Mouse (Mus musculus) heart, postnatal 0 days (tissue): ENCODE measurements around the gene Gpr37l1. TPM values are rescaled to one million over a fixed set of nuclear protein-coding genes. Genes with fewer than 3 reads are reported as not detected.
A peak's percentile ranks its signal among the peaks of the same experiment; 100 is the strongest.

Experiments used
- ATAC-seq: fragments of 200-750 bp; cut with Nextera tagmentation; 2 replicates; pipeline ENCODE4 v1.8.0; 2017; ENCODE audit warnings: low read depth, moderate number of reproducible peaks, moderate library complexity; ENCODE audit not compliant: insufficient read depth
- DNase-seq: peaks from one replicate; pipeline ENCODE4 v3.0.0-alpha.2; 2016; ENCODE audit warnings: low spot score
- H3K27ac ChIP-seq: fragments of 300-500 bp; sonication (generic); 2 replicates; pipeline ENCODE4 v1.5.1; 2014; ENCODE audit warnings: low read depth, mild to moderate bottlenecking
- H3K27me3 ChIP-seq: fragments of 300-500 bp; sonication (generic); 2 replicates; pipeline ENCODE4 v1.6.1; 2014; ENCODE audit warnings: low read length, mixed read lengths; ENCODE audit not compliant: control insufficient read depth, insufficient read depth
- H3K36me3 ChIP-seq: fragments of 300-500 bp; sonication (generic); replicated peaks from 2 replicates; pipeline ENCODE4 v1.6.1; 2014; ENCODE audit warnings: low read length, mixed read lengths; ENCODE audit not compliant: control insufficient read depth, insufficient read depth
- H3K4me1 ChIP-seq: fragments of 300-500 bp; sonication (generic); 2 replicates; pipeline ENCODE4 v1.6.1; 2014; ENCODE audit warnings: antibody characterized with exemption; ENCODE audit not compliant: control insufficient read depth, insufficient read depth
- H3K4me2 ChIP-seq: fragments of 300-500 bp; sonication (generic); 2 replicates; pipeline ENCODE4 v1.6.1; 2014; ENCODE audit warnings: low read depth, mild to moderate bottlenecking, low read length, moderate library complexity
- H3K4me3 ChIP-seq: fragments of 300-500 bp; sonication (generic); 2 replicates; pipeline ENCODE4 v1.5.1; 2014; ENCODE audit warnings: low read depth, low read length
- H3K9ac ChIP-seq: fragments of 300-500 bp; sonication (generic); replicated peaks from 2 replicates; pipeline ENCODE4 v1.6.1; 2014; ENCODE audit warnings: low read depth, low read length, mixed read lengths
- H3K9me3 ChIP-seq: fragments of 300-500 bp; sonication (generic); replicated peaks from 2 replicates; pipeline ENCODE4 v1.6.1; 2016; ENCODE audit warnings: low read length; ENCODE audit not compliant: control insufficient read depth
- CTCF ChIP-seq: IDR thresholded peaks from 2 replicates; pipeline ENCODE4 v1.5.1; 2016; ENCODE audit warnings: antibody characterized with exemption, control low read depth, low read depth
- EP300 ChIP-seq: IDR thresholded peaks from 2 replicates; pipeline ENCODE4 v1.6.1; 2016; ENCODE audit warnings: antibody characterized with exemption, low read depth
- WGBS: fragments of 180-500 bp; shearing (Covaris S2); extraction: QIAGEN DNeasy Blood & Tissue Kit; methylation state at CpG from one replicate; pipeline ENCODE4 v1.1.7; 2014; 5-methylcytosine and 5-hydroxymethylcytosine counted together
- polyA plus RNA-seq: library from polyadenylated mRNA; unstranded; fragments of >200 nt; fragmentation: Nextera tagmentation; extraction: Ambion mirVana; gene quantifications from 2 replicates; pipeline ENCODE4 v1.2.1, GENCODE M21; 2015
- total RNA-seq: library from RNA; depleted of rRNA; stranded (reverse); fragments of >200 nt; gene quantifications from 2 replicates; pipeline ENCODE4 v1.2.3, GENCODE M21; 2014; ENCODE audit warnings: low replicate concordance

Gpr37l1 gene
- total and polyA plus RNA-seq, 2 experiments from 2014 or later: not detected

- WGBS: 44% methylated on average over 6 of the region's 6 CpGs
- H3K9me3 ChIP-seq: no peaks in the 10 kb centered on the region
- no peak overlapping the region for H3K9ac ChIP-seq
- H3K4me1 ChIP-seq: peaks cover 16% of the 10 kb centered on the region; the same call in 1 of the 2 replicates
- no peak overlapping the region for H3K4me3 ChIP-seq
- peaks cover 16% of the 10 kb centered on the region for H3K36me3 ChIP-seq
- peaks cover 56% of the 10 kb centered on the region for H3K27me3 ChIP-seq
- H3K4me2 ChIP-seq: no peak overlapping the region
- TF ChIP-seq EP300 (peak; percentile 100), CTCF (peak; percentile 9; the same call in 1 of the 2 replicates)
- H3K27ac ChIP-seq: no peak overlapping the region
- peak; percentile 96 for ATAC-seq
- DNase-seq: peak; percentile 81
Observed at GRCm38 (mm10) chr1:135156300-135156699, 11.2 kb downstream of the Gpr37l1 start.

- H3K27me3 ChIP-seq: peaks cover 44% of the 10 kb centered on the region
- no peak overlapping the region for H3K9ac ChIP-seq
- 6% methylated on average over 14 of the region's 14 CpGs for WGBS
- ATAC-seq (peak; percentile 42; the same call in 1 of the 2 replicates), DNase-seq (peak; percentile 95)
- 0 out of 2 replicates have a peak overlapping the region, but pooled peaks have one; percentile 40 for H3K27ac ChIP-seq
- peak overlapping the region; percentile 43 for H3K4me2 ChIP-seq
- peak; percentile 80 for TF ChIP-seq CTCF
- TF ChIP-seq EP300: no peak
- no peaks in the 10 kb centered on the region for H3K9me3 ChIP-seq
- H3K4me1 ChIP-seq: peaks cover 16% of the 10 kb centered on the region; the same call in 1 of the 2 replicates
- H3K4me3 ChIP-seq: no peak overlapping the region
- peaks cover 20% of the 10 kb centered on the region for H3K36me3 ChIP-seq
Observed at GRCm38 (mm10) chr1:135154411-135154959, 13.0 kb downstream of the Gpr37l1 start.

DNA sequence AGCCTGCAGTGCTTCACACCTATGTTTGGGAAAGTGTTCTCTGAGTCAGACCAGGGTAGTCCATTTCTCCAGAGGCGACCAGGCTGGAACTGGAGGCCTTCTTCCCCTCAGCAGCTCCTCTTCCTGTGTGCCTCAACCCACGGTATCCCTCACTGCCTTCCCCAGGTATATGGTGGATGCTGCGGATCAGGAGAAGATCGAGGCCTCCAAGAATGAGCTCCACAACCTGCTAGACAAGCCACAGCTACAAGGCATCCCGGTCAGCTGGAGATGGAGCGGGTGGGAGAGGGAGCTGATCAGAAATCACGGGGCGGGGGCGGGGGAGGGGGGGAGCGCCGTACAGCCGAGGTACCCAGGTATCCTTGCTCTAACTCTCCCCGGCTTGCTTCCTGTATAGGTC lies 13.5 kb downstream of the Gpr37l1 start:
- no peak overlapping the region for H3K4me3 ChIP-seq
- ATAC-seq (no peak), DNase-seq (no peak)
- H3K9me3 ChIP-seq: no peaks in the 10 kb centered on the region
- H3K36me3 ChIP-seq: peaks cover 20% of the 10 kb centered on the region
- no peak overlapping the region for H3K27ac ChIP-seq
- peak overlapping the region; percentile 43; the same call in 1 of the 2 replicates for H3K4me2 ChIP-seq
- peaks cover 16% of the 10 kb centered on the region; the same call in 1 of the 2 replicates for H3K4me1 ChIP-seq
- no peak for TF ChIP-seq EP300
- TF ChIP-seq CTCF: no peak
- WGBS: 36% methylated on average over 13 of the region's 13 CpGs
- H3K9ac ChIP-seq: no peak overlapping the region
- peaks cover 39% of the 10 kb centered on the region for H3K27me3 ChIP-seq

DNA sequence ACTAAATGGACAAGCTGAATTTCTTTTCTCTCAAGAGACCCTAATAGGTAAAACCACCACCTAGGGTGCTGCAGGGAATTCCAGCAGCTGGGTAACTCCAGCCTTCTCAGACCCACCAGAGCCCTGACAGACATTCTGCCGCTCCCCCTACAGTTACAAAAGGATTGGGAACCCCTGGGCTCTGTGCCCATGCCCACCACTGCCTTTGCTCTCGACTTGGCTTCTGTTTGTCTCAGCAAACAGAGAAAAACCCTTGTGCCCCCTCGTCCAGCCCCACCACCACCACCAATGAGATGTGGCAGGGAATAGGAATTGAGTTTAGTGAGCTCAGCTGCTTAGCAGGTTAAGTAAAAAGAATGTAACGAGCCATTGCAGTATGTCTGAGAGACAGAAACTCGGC lies 18.5 kb downstream of the Gpr37l1 start:
- Histone ChIP-seq H3K9me3 (no peaks in the 10 kb centered on the region), H3K36me3 (peaks cover 11% of the 10 kb centered on the region), H3K27ac (no peak overlapping the region), H3K4me1 (peaks cover 13% of the 10 kb centered on the region; the same call in 1 of the 2 replicates), H3K27me3 (peaks cover 34% of the 10 kb centered on the region), H3K4me2 (no peak overlapping the region), H3K9ac (no peak overlapping the region), H3K4me3 (no peak overlapping the region)
- DNase-seq (no peak), ATAC-seq (no peak)
- 78% methylated on average over 5 of the region's 5 CpGs for WGBS
- TF ChIP-seq EP300: no peak
- no peak for TF ChIP-seq CTCF

DNA sequence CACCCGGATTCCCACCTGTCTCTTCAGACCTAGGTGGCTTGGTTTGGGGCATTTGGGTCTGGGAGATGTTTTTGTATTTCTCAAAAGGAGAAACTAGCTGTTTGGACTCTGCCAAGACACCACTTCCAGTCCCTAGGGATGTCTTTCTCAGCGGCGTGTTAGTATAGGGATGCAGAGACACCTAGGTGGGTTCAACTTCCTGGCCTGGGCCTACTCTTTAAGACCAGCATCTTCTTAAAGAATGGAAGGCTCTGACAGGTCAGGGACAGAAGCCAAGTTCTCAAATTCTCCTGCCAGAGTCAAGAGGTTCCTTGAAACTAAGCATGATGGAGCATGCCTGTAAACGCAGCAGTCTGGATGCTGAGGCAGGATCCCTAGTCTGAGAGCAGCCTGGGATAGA lies 19.0 kb downstream of the Gpr37l1 start:
- Histone ChIP-seq H3K27me3 (peaks cover 35% of the 10 kb centered on the region), H3K36me3 (peaks cover 11% of the 10 kb centered on the region), H3K9ac (no peak overlapping the region), H3K27ac (no peak overlapping the region), H3K9me3 (no peaks in the 10 kb centered on the region), H3K4me2 (peak overlapping the region; percentile 91; the same call in 1 of the 2 replicates), H3K4me3 (peak overlapping the region; percentile 81), H3K4me1 (peaks cover 13% of the 10 kb centered on the region; the same call in 1 of the 2 replicates)
- no peak for DNase-seq
- ATAC-seq: no peak
- 66% methylated on average over 4 of the region's 4 CpGs for WGBS
- TF ChIP-seq CTCF: no peak
- no peak for TF ChIP-seq EP300
